Mouse (Mus musculus): ENCODE measurements around the gene Egr4. TPM values are rescaled to one million over a fixed set of nuclear protein-coding genes. Genes with fewer than 3 reads are reported as not detected.

Gene Egr4
- polyA plus RNA-seq (2017; shearing (Covaris generic)): under 1 TPM in 1 of 2 experiments, not detected in 1; 0.66 TPM

GRCm38 (mm10) chr6:85513531-85513910 is at the start of gene Egr4:
Gene Egr4, minus strand, starts transcription at chr6:85513589.

GRCm38 (mm10) chr6:85502911-85503250 is 10.5 kb downstream of the Egr4 start, which contains the start of gene Fbxo41:
Gene Fbxo41, minus strand, starts transcription at chr6:85502994.

Other genes with a start within 250 kb of the Egr4 start
- 1 to 10 TPM in 1 of 2 experiments, under 1 TPM in 1; 0.75 to 1.1 TPM for gene Sfxn5, start 180.2 kb downstream of the Egr4 start, polyA plus RNA-seq (2017; shearing (Covaris generic))
- under 1 TPM; 0.70 to 0.94 TPM for gene Rab11fip5, start 139.0 kb downstream of the Egr4 start, polyA plus RNA-seq (2017; shearing (Covaris generic))
- under 1 TPM; 0.16 to 0.58 TPM for gene Noto, start 89.7 kb downstream of the Egr4 start, polyA plus RNA-seq (2017; shearing (Covaris generic))
- 10 to 100 TPM; 50.4 to 50.7 TPM for gene Smyd5, start 81.6 kb downstream of the Egr4 start, polyA plus RNA-seq (2017; shearing (Covaris generic))
- 100 to 1,000 TPM; 273 to 312 TPM for gene Cct7, start 62.1 kb downstream of the Egr4 start, polyA plus RNA-seq (2017; shearing (Covaris generic))
- 10 to 100 TPM; 21.6 to 27.8 TPM for gene Pradc1, start 61.6 kb downstream of the Egr4 start, polyA plus RNA-seq (2017; shearing (Covaris generic))
- under 1 TPM in 1 of 2 experiments, not detected in 1; 0.29 TPM for gene Fbxo41, start 10.6 kb downstream of the Egr4 start, polyA plus RNA-seq (2017; shearing (Covaris generic))
- gene Alms1, start 73.9 kb upstream of the Egr4 start, polyA plus RNA-seq (2017; shearing (Covaris generic)): 10 to 100 TPM in 1 of 2 experiments, 1 to 10 TPM in 1; 2.3 to 10.8 TPM
- under 1 TPM in 1 of 2 experiments, not detected in 1; 0.60 TPM for gene Nat8f7, start 199.6 kb upstream of the Egr4 start, polyA plus RNA-seq (2017; shearing (Covaris generic))

All from inflammation-experienced regulatory T-cells (primary cell).